Mouse (Mus musculus) neural tube, embryonic 11.5 days (tissue): Measurements from ENCODE around the gene Pemt. TPM values are rescaled to one million over a fixed set of nuclear protein-coding genes. Genes with fewer than 3 reads are reported as not detected.

ENCODE experiments used
- ATAC-seq: fragments of 200-750 bp; cut with Nextera tagmentation; 2 replicates; pipeline ENCODE4 v1.8.0; 2017; ENCODE audit warnings: moderate number of reproducible peaks, mild to moderate bottlenecking, moderate TSS enrichment, moderate library complexity; ENCODE audit not compliant: insufficient read depth, low FRiP score, low TSS enrichment
- DNase-seq: peaks from one replicate; pipeline ENCODE4 v3.0.0-alpha.2; 2015; ENCODE audit warnings: low spot score
- H3K27ac ChIP-seq: fragments of 300-500 bp; sonication (generic); 2 replicates; pipeline ENCODE4 v1.5.1; 2014; ENCODE audit warnings: low read depth, mild to moderate bottlenecking, low read length
- H3K27me3 ChIP-seq: fragments of 300-500 bp; sonication (generic); 2 replicates; pipeline ENCODE4 v1.6.1; 2014; ENCODE audit warnings: mild to moderate bottlenecking, low read length, mixed read lengths; ENCODE audit not compliant: control insufficient read depth, insufficient read depth
- H3K36me3 ChIP-seq: fragments of 300-500 bp; sonication (generic); 2 replicates; pipeline ENCODE4 v1.6.1; 2014; ENCODE audit warnings: mild to moderate bottlenecking, low read length, moderate library complexity, mixed read lengths; ENCODE audit not compliant: control insufficient read depth, insufficient read depth
- H3K4me1 ChIP-seq: fragments of 300-500 bp; sonication (generic); 2 replicates; pipeline ENCODE4 v1.6.1; 2014; ENCODE audit warnings: low read length, mixed read lengths; ENCODE audit not compliant: control insufficient read depth, insufficient read depth
- H3K4me2 ChIP-seq: fragments of 300-500 bp; sonication (generic); 2 replicates; pipeline ENCODE4 v1.6.1; 2014; ENCODE audit warnings: low read depth, mild to moderate bottlenecking, moderate library complexity
- H3K4me3 ChIP-seq: fragments of 300-500 bp; sonication (generic); 2 replicates; pipeline ENCODE4 v1.5.1; 2014; ENCODE audit warnings: low read depth, low read length
- H3K9ac ChIP-seq: fragments of 300-500 bp; sonication (generic); 2 replicates; pipeline ENCODE4 v1.6.1; 2014; ENCODE audit warnings: mild to moderate bottlenecking, low read length
- H3K9me3 ChIP-seq: fragments of 300-500 bp; sonication (generic); 2 replicates; pipeline ENCODE4 v1.6.1; 2016; ENCODE audit warnings: low read length; ENCODE audit not compliant: control insufficient read depth
- WGBS: fragments of 180-500 bp; shearing (Covaris S2); extraction: QIAGEN DNeasy Blood & Tissue Kit; methylation state at CpG from one replicate; pipeline ENCODE4 v1.1.7; 2014; 5-methylcytosine and 5-hydroxymethylcytosine counted together
- polyA plus RNA-seq: library from polyadenylated mRNA; unstranded; fragments of >200 nt; fragmentation: Nextera tagmentation; extraction: Ambion mirVana; gene quantifications from 2 replicates; pipeline ENCODE4 v1.2.1, GENCODE M21; 2014

Gene Pemt
- polyA plus RNA-seq, 1 experiment from 2014 or later: 7.3 TPM

- no peaks in the 10 kb centered on the region for H3K4me1 ChIP-seq
- no peaks in the 10 kb centered on the region for H3K36me3 ChIP-seq
- ATAC-seq (no peak), DNase-seq (no peak)
- no peaks in the 10 kb centered on the region for H3K27me3 ChIP-seq
- no peak overlapping the region for H3K4me3 ChIP-seq
- no peak overlapping the region for H3K9ac ChIP-seq
- H3K4me2 ChIP-seq: no peak overlapping the region
- WGBS: 63% methylated on average over 3 of the region's 3 CpGs
- H3K27ac ChIP-seq: no peak overlapping the region
- H3K9me3 ChIP-seq: no peaks in the 10 kb centered on the region
Observed at GRCm38 (mm10) chr11:59940645-59941044, 105.6 kb downstream of the Pemt start.

- H3K36me3 ChIP-seq: no peaks in the 10 kb centered on the region
- ATAC-seq (no peak), DNase-seq (no peak)
- WGBS: 83% methylated on average over 1 of the region's 1 CpGs
- no peak overlapping the region for H3K9ac ChIP-seq
- no peaks in the 10 kb centered on the region for H3K27me3 ChIP-seq
- no peak overlapping the region for H3K4me2 ChIP-seq
- no peaks in the 10 kb centered on the region for H3K4me1 ChIP-seq
- no peak overlapping the region for H3K27ac ChIP-seq
- H3K4me3 ChIP-seq: no peak overlapping the region
- H3K9me3 ChIP-seq: no peaks in the 10 kb centered on the region
Observed at GRCm38 (mm10) chr11:59939821-59940220, 106.5 kb downstream of the Pemt start.

- DNase-seq: no peak
- no peak overlapping the region for H3K4me2 ChIP-seq
- H3K27ac ChIP-seq: no peak overlapping the region
- H3K4me3 ChIP-seq: no peak overlapping the region
- H3K9me3 ChIP-seq: no peaks in the 10 kb centered on the region
- no peaks in the 10 kb centered on the region for H3K36me3 ChIP-seq
- WGBS: 44% methylated on average over 2 of the region's 2 CpGs
- no peaks in the 10 kb centered on the region for H3K4me1 ChIP-seq
- no peaks in the 10 kb centered on the region for H3K27me3 ChIP-seq
- no peak for ATAC-seq
- H3K9ac ChIP-seq: no peak overlapping the region
Observed at GRCm38 (mm10) chr11:59937615-59938014, 108.7 kb downstream of the Pemt start.

- H3K27me3 ChIP-seq: no peaks in the 10 kb centered on the region
- no peak overlapping the region for H3K4me3 ChIP-seq
- H3K4me1 ChIP-seq: no peaks in the 10 kb centered on the region
- no peak overlapping the region for H3K27ac ChIP-seq
- H3K36me3 ChIP-seq: no peaks in the 10 kb centered on the region
- 64% methylated on average over 3 of the region's 3 CpGs for WGBS
- no peak overlapping the region for H3K4me2 ChIP-seq
- H3K9ac ChIP-seq: no peak overlapping the region
- no peaks in the 10 kb centered on the region for H3K9me3 ChIP-seq
- no peak for ATAC-seq
- no peak for DNase-seq
Observed at GRCm38 (mm10) chr11:59937023-59937422, 109.3 kb downstream of the Pemt start.

- Histone ChIP-seq H3K36me3 (no peaks in the 10 kb centered on the region), H3K4me1 (no peaks in the 10 kb centered on the region), H3K27ac (no peak overlapping the region), H3K4me2 (no peak overlapping the region), H3K27me3 (no peaks in the 10 kb centered on the region), H3K9me3 (no peaks in the 10 kb centered on the region), H3K9ac (no peak overlapping the region), H3K4me3 (no peak overlapping the region)
- WGBS: 51% methylated on average over 12 of the region's 12 CpGs
- ATAC-seq (no peak), DNase-seq (no peak)
Observed at GRCm38 (mm10) chr11:59933943-59934342, 112.3 kb downstream of the Pemt start.

- no peaks in the 10 kb centered on the region for H3K36me3 ChIP-seq
- no peak overlapping the region for H3K9ac ChIP-seq
- 68% methylated on average over 9 of the region's 9 CpGs for WGBS
- H3K27me3 ChIP-seq: no peaks in the 10 kb centered on the region
- H3K9me3 ChIP-seq: no peaks in the 10 kb centered on the region
- ATAC-seq: no peak
- no peak overlapping the region for H3K27ac ChIP-seq
- no peaks in the 10 kb centered on the region for H3K4me1 ChIP-seq
- no peak overlapping the region for H3K4me2 ChIP-seq
- no peak overlapping the region for H3K4me3 ChIP-seq
- no peak for DNase-seq
Observed at GRCm38 (mm10) chr11:59932560-59933337, 113.5 kb downstream of the Pemt start.

- Histone ChIP-seq H3K27me3 (no peaks in the 10 kb centered on the region), H3K4me2 (no peak overlapping the region)
Observed at GRCm38 (mm10) chr11:59930031-59930430, 116.3 kb downstream of the Pemt start.

GRCm38 (mm10) chr11:59921265-59921664 lies 125.0 kb downstream of the Pemt start:
- no peak for DNase-seq
- no peak for ATAC-seq

More at GRCm38 (mm10) chr11:59930031-59930430, 116.3 kb downstream of the Pemt start:
- ATAC-seq (no peak), DNase-seq (no peak)
- Histone ChIP-seq H3K4me3 (no peak overlapping the region), H3K27ac (no peak overlapping the region), H3K4me1 (no peaks in the 10 kb centered on the region), H3K9me3 (no peaks in the 10 kb centered on the region), H3K9ac (no peak overlapping the region), H3K36me3 (no peaks in the 10 kb centered on the region)
- 36% methylated on average over 4 of the region's 4 CpGs for WGBS

More at GRCm38 (mm10) chr11:59921265-59921664, 125.0 kb downstream of the Pemt start:
- H3K9ac ChIP-seq: no peak overlapping the region; the same call in 1 of the 2 replicates
- no peak overlapping the region for H3K27ac ChIP-seq
- 25% methylated on average over 7 of the region's 7 CpGs for WGBS
- H3K27me3 ChIP-seq: no peaks in the 10 kb centered on the region
- no peak overlapping the region for H3K4me2 ChIP-seq
- H3K36me3 ChIP-seq: no peaks in the 10 kb centered on the region
- no peak overlapping the region for H3K4me3 ChIP-seq
- no peaks in the 10 kb centered on the region for H3K9me3 ChIP-seq
- no peaks in the 10 kb centered on the region for H3K4me1 ChIP-seq
